Mouse (Mus musculus): ENCODE results near the gene Scrt2.
A peak's percentile ranks its signal among the peaks of the same experiment; 100 is the strongest.

Scrt2 gene

DNA sequence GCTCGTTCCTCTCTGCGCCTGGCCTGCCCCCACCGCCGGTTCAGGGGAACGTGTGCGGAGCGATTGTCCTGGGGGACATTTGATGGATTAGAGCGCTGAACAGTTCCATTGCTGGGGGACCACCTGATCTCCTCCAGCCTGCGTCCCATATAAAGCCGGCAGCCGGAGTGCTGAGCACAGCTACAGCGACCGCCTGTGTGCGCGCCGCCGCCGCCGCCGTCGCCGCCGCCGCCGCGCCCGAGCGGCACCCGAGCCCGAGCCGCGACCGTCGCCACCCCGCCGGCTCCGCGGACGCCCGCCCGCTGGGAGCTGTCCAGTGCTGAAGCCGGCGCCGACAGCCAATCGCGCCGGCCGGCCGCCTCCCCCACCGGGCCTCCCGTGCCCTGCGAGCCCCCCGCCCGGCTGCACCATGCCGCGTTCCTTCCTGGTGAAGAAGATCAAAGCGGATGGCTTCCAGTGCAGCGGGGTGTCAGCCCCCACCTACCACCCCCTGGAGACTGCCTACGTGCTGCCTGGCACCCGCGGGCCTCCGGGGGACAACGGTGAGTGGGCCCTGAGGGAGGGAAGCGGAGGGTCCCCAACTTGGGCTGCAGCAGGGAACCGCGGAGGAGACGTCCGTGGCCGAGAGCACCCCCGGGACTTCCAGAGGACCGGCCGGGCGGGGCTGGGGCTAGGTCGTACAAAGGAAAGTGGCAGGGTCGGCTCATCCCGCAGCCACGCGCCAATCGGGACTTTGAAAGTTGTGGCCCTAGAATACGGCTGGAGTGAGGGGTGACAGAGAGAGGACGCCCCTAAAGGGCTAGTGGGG is 516 bp downstream of the Scrt2 start:
- no peak for DNase-seq (ENCODE audit: low read depth, low spot score)

DNA sequence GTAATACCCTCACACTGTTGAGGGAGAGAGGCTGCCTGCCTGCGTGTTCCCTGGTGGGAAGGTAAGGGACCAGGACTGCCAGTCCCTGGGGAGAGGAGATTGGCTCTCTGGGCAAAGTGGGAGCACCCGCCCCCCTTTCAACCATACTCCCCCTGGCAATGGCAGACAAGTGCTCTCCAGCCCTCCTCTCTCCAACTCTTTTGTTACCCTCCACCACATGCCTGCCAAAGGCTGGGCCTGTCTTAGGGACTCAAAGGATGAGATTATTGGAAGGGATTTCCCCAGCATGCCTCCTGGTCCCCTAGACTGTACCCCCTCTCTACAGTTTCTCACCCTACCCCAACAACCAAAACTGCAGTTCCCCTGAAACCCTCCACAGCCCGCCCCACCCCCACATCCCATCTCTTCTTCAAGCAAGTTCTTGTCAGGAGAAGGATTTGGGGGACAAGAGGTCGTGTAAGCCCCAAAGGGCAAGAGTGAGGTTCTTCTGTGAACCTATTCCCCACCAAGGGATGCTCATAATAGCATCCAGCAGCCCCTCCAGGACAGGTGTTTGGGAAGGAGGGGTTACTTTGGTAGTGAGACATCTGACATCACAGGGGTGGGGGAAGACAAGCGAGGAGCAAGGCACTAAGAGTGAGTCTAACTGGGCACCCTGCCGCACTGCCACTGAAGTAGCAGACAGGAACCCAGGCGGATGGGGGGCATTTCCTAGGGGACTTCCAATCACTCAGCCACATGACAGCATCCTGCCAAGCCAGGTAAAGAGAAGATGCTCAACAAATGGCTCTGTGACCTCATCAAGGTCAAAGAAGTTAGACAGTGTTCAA is 1.3 kb downstream of the Scrt2 start:
- no peak for DNase-seq (ENCODE audit: low read depth, low spot score)

DNA sequence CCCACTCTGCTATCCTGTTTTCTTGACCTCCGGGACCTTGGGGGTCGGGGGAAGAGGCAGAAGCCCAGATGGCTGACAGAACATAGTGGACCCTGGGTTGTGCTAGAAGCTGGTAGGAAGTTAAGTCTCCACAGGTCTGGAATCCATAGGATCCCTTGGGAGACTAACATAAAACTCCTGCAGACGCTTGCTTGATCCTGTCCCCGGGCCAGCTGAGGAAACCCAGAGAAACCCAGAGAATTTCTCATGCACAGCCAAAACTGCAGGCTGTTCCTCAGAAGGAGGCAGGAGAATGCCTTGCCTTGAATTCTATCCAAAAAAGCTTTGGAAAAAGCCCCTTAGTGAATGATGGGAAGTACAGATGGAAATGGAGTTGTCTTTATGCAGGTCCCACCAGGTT is 2.1 kb downstream of the Scrt2 start:
- DNase-seq (ENCODE audit: low read depth, low spot score) = no peak

DNA sequence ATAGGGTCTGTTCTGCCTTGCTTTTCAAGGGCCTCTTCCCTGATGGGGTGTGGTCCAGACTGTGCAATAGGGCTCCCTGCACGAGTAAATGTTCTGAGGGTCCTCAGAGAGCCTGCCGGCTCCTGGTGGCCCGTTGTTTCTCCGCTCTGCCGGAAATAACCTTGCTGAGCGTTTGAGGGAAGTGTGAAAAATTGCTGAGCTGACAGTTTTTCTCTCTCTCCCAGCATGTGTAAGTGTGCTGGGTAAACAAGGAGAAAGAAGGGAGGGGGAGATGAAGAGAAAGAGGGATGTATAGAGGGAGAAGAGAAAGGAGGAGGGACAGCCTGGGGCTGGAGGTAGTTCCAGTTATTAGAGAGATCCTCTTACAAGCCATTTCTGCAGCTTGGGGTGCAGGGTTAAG is 3.0 kb downstream of the Scrt2 start:
- DNase-seq (ENCODE audit: low read depth, low spot score) = no peak

DNA sequence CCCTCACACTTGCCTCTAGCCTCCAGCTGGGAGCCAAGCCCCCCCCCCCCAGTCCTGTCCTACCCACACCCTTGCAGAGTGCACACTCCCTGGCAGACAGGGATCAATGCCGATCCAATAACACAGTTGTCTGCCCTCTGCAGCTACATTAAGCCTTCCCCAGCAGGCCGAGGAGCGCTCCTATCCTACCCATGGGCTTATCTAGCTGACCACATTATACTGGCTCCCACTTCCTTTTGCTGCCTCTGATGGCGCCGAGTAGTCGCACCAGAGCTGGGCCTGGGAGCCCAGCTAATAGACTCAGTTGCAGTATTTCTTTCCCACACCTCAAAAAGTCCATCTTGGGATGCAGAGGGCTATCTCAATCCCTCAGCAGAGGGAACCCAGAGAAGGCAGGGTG is 4.1 kb downstream of the Scrt2 start:
- no peak for DNase-seq (ENCODE audit: low read depth, low spot score)

DNA sequence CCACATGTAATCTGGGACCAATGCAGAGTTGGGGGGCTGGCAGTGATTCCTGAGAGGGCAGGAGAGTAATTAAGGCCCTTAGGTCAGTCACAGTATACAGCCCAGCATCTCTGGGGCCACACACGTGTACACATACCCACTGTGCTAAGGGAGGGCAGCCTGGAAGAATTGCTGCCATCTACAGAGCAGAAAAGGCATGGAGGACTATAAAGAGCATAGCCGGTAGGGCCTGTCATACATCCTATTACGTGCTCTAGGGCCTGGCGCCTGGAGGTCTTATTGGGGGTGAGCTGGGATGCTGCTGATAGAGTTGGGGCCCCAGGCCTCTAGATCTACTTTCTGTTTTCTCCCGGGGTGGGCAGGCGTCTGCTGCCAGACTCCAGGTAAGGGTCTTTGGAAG is 5.1 kb downstream of the Scrt2 start:
- no peak for DNase-seq (ENCODE audit: low read depth, low spot score)

DNA sequence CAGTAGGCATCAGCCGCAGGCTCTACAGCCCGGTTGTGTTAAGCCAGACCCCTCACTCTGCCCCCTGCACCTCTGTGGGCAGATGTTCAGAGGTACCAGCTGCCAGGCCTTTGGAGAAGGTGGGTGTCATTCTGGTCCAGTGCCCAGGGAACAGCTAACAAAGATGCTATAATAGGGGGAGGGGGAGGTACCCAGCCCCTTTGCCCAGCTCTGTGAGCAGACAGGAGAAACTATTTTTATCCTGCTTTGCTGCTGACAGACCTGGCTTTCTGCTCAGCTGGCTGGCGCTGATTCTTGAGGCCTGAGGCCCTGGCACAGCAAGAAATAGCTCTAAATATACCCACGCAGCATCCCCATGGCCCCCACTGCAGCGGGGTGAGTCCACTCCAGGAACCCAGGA is 5.8 kb downstream of the Scrt2 start:
- DNase-seq (ENCODE audit: low read depth, low spot score) = no peak

DNA sequence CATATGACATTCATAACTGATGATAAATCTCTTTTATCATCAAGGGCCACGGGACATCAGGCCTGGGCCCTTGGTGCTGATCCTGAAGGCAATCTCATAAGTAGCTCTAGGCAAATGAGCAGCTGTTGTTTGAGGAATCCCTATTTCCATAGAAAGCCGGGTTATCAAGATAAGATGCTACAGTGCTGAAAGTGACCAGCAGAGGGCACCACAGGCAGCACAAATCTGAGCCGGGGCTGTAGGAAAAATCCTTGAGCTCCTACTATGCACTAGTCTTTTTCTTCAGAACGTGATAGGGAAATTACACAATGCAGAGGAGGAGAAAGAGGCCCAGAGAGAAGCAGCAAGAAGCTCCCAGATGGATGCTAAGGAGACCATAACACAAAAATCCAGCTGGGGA is 7.7 kb downstream of the Scrt2 start:
- DNase-seq (ENCODE audit: low read depth, low spot score) = peak; percentile 42

DNA sequence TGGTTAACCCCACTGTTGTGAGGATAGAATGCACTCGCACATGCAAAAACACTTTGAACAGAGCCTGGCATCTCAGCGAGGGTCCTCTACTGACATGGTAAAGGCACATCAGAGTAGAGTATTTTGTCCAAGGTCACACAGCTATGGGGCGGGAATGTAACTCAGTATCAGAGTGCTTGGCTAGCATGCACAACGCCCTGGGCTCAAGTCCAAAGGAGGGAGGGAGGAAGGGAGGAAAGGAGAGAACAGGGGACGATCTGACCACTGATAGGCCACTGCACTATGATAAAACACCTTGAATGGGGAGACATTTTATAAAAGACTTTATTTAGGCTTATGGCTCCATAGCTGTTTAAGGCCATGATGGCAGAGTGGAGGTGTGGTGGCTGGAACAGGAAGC is 8.3 kb downstream of the Scrt2 start:
- no peak for DNase-seq (ENCODE audit: low read depth, low spot score)

DNA sequence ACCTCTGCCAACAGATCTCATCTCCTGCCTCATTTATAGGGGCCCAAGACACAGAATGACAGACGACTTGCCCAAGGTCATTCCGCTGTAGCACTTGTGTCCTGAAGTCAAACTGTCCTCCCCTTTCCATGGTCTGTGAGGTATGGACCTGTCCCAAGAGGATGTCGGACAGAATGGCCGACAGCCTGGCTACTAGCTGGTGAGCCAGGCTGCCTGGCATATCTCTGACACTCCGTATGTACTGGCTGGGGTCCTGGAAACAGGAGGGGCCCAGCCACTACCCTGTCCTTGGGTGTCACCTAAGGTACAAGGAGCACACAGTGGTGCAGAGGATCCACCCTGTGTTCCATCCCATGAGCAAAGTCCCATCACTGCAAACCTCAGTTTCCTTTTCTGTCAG is 9.2 kb downstream of the Scrt2 start:
- no peak for DNase-seq (ENCODE audit: low read depth, low spot score)

DNA sequence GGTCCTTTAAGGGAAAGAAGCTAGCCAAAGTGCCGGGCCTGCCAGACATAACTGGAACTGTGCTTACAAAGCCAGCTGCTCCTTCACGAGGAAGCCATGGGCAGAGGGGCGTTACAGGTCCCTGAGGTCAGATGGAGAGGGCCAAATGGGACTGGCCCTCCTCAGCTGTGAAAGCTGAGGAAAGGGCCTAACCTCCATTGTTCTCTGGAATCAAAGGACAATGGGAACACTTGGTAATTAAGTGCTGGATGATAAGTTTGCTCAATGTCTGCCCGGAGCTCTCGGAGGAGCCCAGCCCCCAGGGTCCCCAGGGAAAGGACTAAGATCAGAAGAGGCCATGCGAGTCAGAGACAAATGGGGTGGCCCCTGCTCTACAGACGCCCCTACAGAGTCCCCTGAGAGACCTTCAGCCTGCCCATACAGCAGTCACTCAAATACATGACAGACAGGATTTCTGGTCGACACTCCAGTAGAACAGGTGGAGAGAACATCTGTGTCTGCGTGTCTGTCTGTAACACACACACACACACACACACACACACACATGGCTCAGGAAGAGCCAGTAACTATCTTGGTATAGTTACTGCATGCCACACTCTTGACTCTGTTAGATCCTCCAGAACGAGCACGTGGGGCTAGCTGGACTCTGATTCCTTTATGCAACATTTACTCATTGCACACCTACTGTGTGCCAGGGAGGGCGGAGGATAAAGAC is 10.2 kb downstream of the Scrt2 start:
- DNase-seq (ENCODE audit: low read depth, low spot score) = no peak

DNA sequence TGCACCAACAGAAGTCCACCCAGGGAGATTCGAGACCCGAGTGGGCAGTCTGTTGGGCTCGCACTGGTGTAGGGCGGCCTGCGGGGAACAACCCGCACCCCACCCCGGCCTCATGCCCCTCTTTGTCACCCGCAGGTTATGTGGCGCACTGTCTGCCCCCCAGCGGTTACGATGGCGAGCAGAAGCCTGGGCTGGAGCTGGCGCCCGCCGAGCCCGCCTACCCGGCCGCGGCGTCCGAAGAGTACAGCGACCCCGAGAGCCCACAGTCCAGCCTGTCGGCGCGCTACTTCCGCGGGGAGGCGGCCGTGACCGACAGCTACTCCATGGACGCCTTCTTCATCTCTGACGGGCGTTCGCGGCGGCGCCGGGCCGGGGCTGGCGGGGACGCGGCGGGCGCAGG is 11.6 kb downstream of the Scrt2 start:
- no peak for DNase-seq (ENCODE audit: low read depth, low spot score)

DNA sequence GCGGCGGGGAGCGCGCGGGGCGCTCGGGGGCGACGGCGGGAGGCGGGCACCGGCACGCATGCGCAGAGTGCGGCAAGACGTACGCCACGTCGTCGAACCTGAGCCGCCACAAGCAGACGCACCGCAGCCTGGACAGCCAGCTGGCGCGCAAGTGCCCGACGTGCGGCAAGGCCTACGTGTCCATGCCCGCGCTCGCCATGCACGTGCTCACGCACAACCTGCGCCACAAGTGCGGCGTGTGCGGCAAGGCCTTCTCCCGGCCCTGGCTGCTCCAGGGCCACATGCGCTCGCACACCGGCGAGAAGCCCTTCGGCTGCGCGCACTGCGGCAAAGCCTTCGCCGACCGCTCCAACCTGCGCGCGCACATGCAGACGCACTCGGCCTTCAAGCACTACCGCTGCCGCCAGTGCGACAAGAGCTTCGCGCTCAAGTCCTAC is 12.0 kb downstream of the Scrt2 start:
- DNase-seq (ENCODE audit: low read depth, low spot score) = no peak

DNA sequence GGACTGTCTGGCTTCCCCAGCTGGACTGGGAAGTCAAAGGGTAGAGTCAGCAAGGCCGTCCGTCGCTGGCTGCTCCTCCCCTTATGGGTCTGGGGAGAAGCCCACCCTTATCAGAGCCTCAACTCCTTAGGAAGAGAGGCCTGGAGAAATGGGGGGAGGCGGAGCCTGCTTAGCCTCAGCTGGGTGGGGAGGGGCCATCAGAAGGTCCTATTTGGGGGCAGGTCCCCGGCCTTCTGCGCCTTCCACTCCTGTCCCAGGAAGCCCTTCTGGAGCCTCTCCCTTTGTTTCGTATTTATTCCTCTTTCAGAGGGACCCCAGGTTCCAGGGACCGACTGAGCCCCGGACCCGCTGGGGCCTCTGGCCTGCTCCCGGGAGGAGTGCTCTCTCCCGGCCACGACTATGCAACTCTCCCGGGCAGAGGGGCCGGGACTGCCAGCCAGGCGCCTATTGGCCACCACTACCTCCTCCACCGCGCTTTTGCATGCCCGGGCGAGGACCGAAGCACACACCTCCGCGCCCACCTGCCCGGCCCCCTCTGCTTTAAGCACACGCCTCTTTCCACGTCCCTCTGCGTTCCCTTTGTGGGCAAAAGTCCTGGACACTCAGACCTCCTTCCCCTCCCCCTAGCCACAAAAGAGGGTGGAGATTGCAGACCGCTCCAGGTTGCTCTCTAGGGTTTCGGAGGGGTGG is 13.7 kb downstream of the Scrt2 start:
- DNase-seq (ENCODE audit: low read depth, low spot score) = no peak

DNA sequence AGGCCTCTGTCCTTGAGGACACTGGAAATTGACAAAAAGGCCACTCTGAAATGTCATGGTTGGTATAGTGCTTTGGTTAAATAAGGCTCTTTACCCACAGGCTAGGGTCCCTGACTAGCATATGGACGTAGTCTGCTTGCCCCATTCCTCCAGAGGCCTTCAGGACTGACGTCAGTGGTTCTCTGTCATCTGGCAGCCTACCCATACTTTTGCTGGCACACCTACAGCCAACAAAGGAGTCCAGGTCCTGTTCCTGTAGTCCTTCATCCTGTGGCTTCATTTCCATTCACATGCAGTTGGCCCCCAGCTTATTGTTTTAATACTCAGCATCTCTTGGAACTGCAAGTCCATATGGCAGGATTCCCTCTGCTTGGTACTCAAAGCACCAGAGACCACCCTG is 15.6 kb downstream of the Scrt2 start:
- DNase-seq (ENCODE audit: low read depth, low spot score) = no peak

DNA sequence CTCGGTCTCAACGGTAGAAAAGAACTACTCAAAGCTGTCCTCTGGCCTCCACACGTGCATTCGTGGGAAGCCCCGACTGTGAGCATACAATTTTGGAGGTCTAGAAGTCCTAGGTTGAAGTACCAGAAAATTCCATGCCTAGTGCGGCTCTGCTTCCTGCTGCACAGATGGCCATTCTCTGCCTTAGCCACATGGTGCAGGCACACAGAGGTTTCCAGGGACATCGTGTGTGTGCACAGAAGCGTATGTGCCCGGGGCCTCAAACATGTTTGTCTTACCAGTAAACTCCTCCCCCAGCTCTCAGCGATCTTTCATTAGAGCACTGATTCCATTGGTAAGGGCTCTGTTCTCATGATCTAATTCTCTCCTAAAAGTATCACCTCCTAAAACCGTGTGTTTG is 16.6 kb downstream of the Scrt2 start:
- no peak for DNase-seq (ENCODE audit: low read depth, low spot score)

DNA sequence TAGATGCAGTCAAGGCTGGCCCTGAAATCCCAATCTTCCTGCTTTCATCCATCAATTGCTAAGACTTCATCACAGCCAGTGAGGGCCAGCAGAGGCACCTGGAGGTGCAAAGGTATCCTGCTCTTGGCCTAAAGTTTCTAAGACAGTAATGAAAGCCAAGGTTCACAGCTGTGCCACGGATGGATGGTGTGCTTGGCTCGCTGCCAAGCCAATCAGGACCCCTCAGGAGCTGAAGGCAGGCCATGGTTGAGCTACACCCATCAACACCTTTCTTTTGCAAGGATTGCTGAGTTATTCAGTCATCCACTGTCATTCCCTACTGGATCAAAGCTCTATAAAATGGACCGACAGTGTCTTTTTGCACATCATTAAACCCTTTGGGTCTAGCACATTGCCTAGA is 18.2 kb downstream of the Scrt2 start:
- DNase-seq (ENCODE audit: low read depth, low spot score) = no peak

DNA sequence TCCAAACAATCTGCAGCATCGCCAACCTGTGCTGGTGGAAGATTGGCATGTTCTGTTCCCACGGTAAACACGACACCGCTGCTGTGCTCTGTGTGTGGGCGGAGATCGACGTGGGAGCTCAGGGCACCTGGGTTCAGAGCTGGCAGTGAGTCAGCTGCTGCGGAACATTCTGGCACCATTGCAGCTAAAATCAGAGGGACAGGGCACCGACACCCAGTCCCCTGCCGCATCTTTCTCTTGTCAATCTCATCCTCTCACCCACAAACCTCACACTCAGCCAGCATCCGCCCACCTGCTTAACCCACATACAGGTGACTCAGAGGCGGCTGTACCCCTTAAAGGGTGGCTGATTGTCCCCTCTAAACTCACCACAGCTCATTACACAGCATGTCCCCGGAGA is 20.4 kb downstream of the Scrt2 start:
- DNase-seq (ENCODE audit: low read depth, low spot score) = no peak

DNA sequence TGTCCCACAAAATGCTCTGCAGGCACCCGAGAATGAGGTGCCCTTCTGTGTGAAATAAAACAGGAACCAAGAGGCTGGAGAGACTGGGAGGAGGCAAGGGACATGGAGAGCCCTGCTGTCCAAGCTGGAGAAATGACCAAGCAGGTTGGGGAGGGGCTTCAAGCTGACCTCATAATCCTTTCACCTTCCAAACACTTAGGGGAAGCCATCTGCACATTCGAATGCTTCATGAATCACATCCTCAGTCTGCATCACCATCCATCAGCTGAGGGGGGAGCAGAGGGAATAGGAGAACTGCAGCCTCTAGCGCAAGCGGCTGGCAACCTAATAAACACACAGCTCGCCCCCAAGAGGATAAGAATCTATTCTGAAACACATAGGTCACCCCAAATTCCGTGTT is 21.0 kb downstream of the Scrt2 start:
- no peak for DNase-seq (ENCODE audit: low read depth, low spot score)

DNA sequence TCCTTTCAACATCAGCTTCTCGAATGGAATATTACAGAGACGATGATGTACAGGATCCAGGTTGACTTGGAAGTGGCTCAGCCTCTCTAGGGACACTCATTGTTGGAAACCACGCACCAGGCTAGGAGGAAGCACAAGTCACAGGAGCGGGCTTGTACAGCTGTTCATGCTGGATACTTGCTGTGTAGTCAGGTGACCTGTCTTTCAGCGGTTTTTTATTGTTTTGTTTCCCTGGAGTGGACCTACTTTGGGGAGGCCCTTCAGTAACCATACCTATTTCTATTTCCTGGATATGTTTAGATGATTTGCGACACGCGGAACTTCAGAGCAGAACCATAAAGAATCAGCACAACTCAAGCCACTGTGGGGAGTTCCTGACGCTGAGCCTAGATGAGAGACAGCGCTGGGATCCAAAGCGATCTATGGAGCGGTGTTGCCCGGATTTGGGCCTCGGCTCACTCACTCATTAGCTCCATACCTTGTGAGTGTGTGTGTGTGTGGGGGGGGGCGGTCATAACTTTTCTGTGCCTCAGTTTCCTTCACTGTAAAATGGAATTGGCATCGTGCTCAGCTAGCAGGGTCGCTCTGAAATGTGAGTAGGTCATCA is 23.5 kb downstream of the Scrt2 start:
- peak; percentile 59 for DNase-seq (ENCODE audit: low read depth, low spot score)
